Mouse (Mus musculus) myocyte (in vitro differentiated cells): Measurements from ENCODE around the gene Olfr1436. TPM values are rescaled to one million over a fixed set of nuclear protein-coding genes. Genes with fewer than 3 reads are reported as not detected.
"Not testable (repeated sequence)": the region's sequence is repeated elsewhere in the genome, so short reads cannot be mapped to it uniquely, and the experiment has no call there.

Experiments used
- H3K27me3 ChIP-seq: one replicate; pipeline ENCODE4 v1.6.1; 2011; ENCODE audit not compliant: control insufficient read depth, insufficient read depth, insufficient read length
- H3K36me3 ChIP-seq: one replicate; pipeline ENCODE4 v1.6.1; 2011; ENCODE audit not compliant: control insufficient read depth, insufficient read depth
- H3K4me2 ChIP-seq: one replicate; pipeline ENCODE4 v1.6.1; 2011; ENCODE audit warnings: low read depth, control low read depth
- H3K4me3 ChIP-seq: one replicate; pipeline ENCODE4 v1.5.1; 2011; ENCODE audit warnings: mild to moderate bottlenecking, control low read depth, moderate library complexity
- H3K79me2 ChIP-seq: one replicate; pipeline ENCODE4 v1.6.1; 2011; ENCODE audit not compliant: control insufficient read depth, insufficient read depth
- H3ac ChIP-seq: one replicate; pipeline ENCODE4 v1.6.1; 2011; ENCODE audit not compliant: control insufficient read depth, insufficient read length
- CEBPB ChIP-seq: IDR thresholded peaks from 2 replicates; pipeline ENCODE4 v1.6.1; 2011; ENCODE audit warnings: mild to moderate bottlenecking, moderate library complexity; ENCODE audit not compliant: poor library complexity, insufficient read depth, severe bottlenecking
- E2F4 ChIP-seq: IDR thresholded peaks from one replicate; pipeline ENCODE4 v1.6.1; 2011; ENCODE audit warnings: mild to moderate bottlenecking, control low read depth, moderate library complexity; ENCODE audit not compliant: insufficient read depth
- MAX ChIP-seq: IDR thresholded peaks from one replicate; pipeline ENCODE4 v1.6.1; 2011; ENCODE audit warnings: low read depth, mild to moderate bottlenecking, control low read depth
- MYOD1 ChIP-seq, 3 experiments: IDR thresholded peaks; one replicate each; pipeline ENCODE4 v1.6.1; 2011; ENCODE audit warnings: control low read depth in 2 of 3, low read depth in 2 of 3, mild to moderate bottlenecking in 2 of 3, moderate library complexity in 1 of 3; ENCODE audit not compliant: insufficient read length in 2 of 3, control insufficient read depth in 1 of 3
- MYOG ChIP-seq, 3 experiments: IDR thresholded peaks; one replicate each; pipeline ENCODE4 v1.6.1; 2011; ENCODE audit warnings: control low read depth in 2 of 3, low read depth in 2 of 3, mild to moderate bottlenecking in 2 of 3; ENCODE audit not compliant: insufficient read length in 2 of 3, control insufficient read depth in 1 of 3, insufficient read depth in 1 of 3
- POLR2A ChIP-seq: IDR thresholded peaks from one replicate; pipeline ENCODE4 v1.6.1; 2011; ENCODE audit warnings: low read depth, mild to moderate bottlenecking, control low read depth, moderate library complexity; ENCODE audit not compliant: insufficient read length
- POLR2AphosphoS2 ChIP-seq: IDR thresholded peaks from one replicate; pipeline ENCODE4 v1.6.1; 2011; ENCODE audit warnings: low read depth, control low read depth; ENCODE audit not compliant: insufficient read length
- REST ChIP-seq: IDR thresholded peaks from one replicate; pipeline ENCODE4 v1.6.1; 2011; ENCODE audit warnings: mild to moderate bottlenecking, control low read depth, moderate library complexity; ENCODE audit not compliant: insufficient read depth, insufficient read length
- SRF ChIP-seq: IDR thresholded peaks from one replicate; pipeline ENCODE4 v1.6.1; 2011; ENCODE audit warnings: low read depth; ENCODE audit not compliant: control insufficient read depth, insufficient read length
- TCF12 ChIP-seq: IDR thresholded peaks from one replicate; pipeline ENCODE4 v1.6.1; 2011; ENCODE audit warnings: mild to moderate bottlenecking, control low read depth; ENCODE audit not compliant: poor library complexity, insufficient read depth, severe bottlenecking
- TCF3 ChIP-seq: IDR thresholded peaks from one replicate; pipeline ENCODE4 v1.6.1; 2011; ENCODE audit warnings: low read depth, control low read depth; ENCODE audit not compliant: insufficient read length
- USF1 ChIP-seq: IDR thresholded peaks from one replicate; pipeline ENCODE4 v1.6.1; 2011; ENCODE audit warnings: low read depth, mild to moderate bottlenecking, control low read depth, moderate library complexity
- polyA plus RNA-seq: library from polyadenylated mRNA; unstranded; fragments of >200 nt; fragmentation: generic; extraction: Trizol; gene quantifications from one replicate; pipeline ENCODE4 v1.2.1, GENCODE M21; 2012; ENCODE audit warnings: missing spikeins

Olfr1436 gene
- polyA plus RNA-seq = not detected

DNA sequence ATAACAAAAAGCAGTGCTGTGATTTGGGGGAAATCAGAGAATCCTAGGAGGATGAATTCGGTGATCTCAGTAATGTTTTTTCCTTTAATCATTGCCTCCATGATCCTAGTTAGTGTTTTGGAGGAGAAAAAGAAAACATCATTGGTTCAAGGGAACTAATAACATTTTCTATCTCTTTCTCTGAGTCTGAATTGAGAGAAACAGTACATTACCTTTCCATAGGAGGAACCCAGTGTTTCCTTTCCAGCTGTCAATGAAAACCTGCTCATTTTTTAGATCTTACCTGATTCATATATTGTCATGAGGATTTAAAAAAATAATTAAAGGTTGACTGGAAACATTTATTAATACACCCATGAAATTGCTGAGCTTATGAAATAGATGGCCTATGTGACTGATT is at the start of gene Olfr1436:
Olfr1436 (minus strand) TSS at position 101 of the 400 bp plus-strand sequence.
- not testable (repeated sequence) for H3K79me2 ChIP-seq, H3K27me3 ChIP-seq, H3K4me2 ChIP-seq, H3K36me3 ChIP-seq, H3ac ChIP-seq, H3K4me3 ChIP-seq

DNA sequence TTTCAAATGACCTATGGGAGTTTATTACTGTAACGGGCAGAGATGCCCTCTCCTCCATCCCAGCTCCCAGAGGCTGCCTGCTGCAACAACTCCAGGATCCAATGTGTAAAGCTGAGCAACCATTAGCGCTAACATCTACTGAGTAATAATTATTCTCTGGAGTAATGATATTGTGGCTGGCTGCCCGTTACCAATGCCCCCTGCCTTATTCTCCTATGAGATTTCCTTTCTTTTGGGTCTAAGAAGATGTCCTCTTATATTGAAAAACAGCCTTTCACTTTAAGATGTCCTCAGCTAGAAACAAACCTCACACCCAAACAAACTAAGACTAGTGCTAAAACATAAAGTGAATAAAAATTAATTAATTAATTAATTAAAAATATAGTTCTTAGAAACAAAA is 36.9 kb upstream of the Olfr1436 start, which contains the start of gene Olfr1438-ps1:
Olfr1438-ps1 (minus strand) TSS at position 101 of the 400 bp plus-strand sequence.
- Histone ChIP-seq H3K4me3 (no peak within 1 kb of the TSS), H3ac (no peak within 1 kb of the TSS), H3K79me2 (no peaks in the 10 kb centered on the region), H3K27me3 (no peaks in the 10 kb centered on the region), H3K4me2 (no peak within 1 kb of the TSS), H3K36me3 (no peaks in the 10 kb centered on the region)
- TF ChIP-seq SRF = no peak
- TF ChIP-seq MAX = no peak
- TF ChIP-seq TCF3 = no peak
- no peak for TF ChIP-seq TCF12
- no peak for TF ChIP-seq CEBPB
- TF ChIP-seq E2F4 = no peak
- TF ChIP-seq POLR2A = no peak
- no peak for TF ChIP-seq POLR2AphosphoS2
- TF ChIP-seq MYOG (IDR thresholded peaks at IDR 0.05; ENCODE audit: control insufficient read depth in 1 of 3, insufficient read depth in 1 of 3, insufficient read length in 2 of 3, low read depth in 2 of 3) = no peak
- no peak for TF ChIP-seq MYOD1 (IDR thresholded peaks at IDR 0.05; ENCODE audit: control insufficient read depth in 1 of 3, insufficient read length in 2 of 3, low read depth in 2 of 3)
- TF ChIP-seq USF1 = no peak
- no peak for TF ChIP-seq REST

DNA sequence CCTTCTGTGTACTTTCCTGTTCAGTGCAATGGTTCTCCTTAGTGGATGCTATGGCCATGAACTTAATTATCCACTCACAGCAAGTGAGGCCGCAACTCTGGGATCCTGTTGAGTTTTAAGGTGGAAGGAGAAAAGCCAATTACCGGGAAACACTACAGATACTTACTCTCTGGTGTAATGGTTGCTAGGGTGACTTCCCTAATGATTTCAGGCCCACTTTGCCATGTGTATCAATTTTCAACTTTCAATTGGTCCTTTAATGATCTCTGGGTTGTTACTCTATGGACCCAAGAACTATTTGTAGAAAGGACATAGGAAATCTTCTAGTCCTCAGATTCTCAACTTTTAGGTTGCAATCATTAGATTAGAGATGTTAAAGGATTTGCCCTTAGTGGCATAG is 26.1 kb upstream of the Olfr1436 start, which contains the start of gene Olfr1437:
Olfr1437 (minus strand) TSS at position 101 of the 400 bp plus-strand sequence.
- H3K4me2 ChIP-seq = no peak within 1 kb of the TSS
- H3K27me3 ChIP-seq = no peaks in the 10 kb centered on the region
- H3K4me3 ChIP-seq = no peak within 1 kb of the TSS
- no peak for TF ChIP-seq MYOG (IDR thresholded peaks at IDR 0.05; ENCODE audit: control insufficient read depth in 1 of 3, insufficient read depth in 1 of 3, insufficient read length in 2 of 3, low read depth in 2 of 3)
- TF ChIP-seq MAX = no peak
- no peak within 1 kb of the TSS for H3ac ChIP-seq
- no peaks in the 10 kb centered on the region for H3K36me3 ChIP-seq
- H3K79me2 ChIP-seq = no peaks in the 10 kb centered on the region

GRCm38 (mm10) chr19:12292979-12293378 is 6.0 kb downstream of the Olfr1436 start:
- Histone ChIP-seq H3K4me3 (no peak overlapping the region), H3ac (no peak overlapping the region), H3K4me2 (no peak overlapping the region), H3K36me3 (no peaks in the 10 kb centered on the region), H3K79me2 (no peaks in the 10 kb centered on the region), H3K27me3 (no peaks in the 10 kb centered on the region)
- TF ChIP-seq MAX = no peak
- no peak for TF ChIP-seq USF1
- TF ChIP-seq MYOG (IDR thresholded peaks at IDR 0.05; ENCODE audit: control insufficient read depth in 1 of 3, insufficient read depth in 1 of 3, insufficient read length in 2 of 3, low read depth in 2 of 3) = no peak
- TF ChIP-seq CEBPB = no peak
- no peak for TF ChIP-seq E2F4
- no peak for TF ChIP-seq POLR2A
- TF ChIP-seq TCF3 = no peak
- no peak for TF ChIP-seq POLR2AphosphoS2
- no peak for TF ChIP-seq MYOD1 (IDR thresholded peaks at IDR 0.05; ENCODE audit: control insufficient read depth in 1 of 3, insufficient read length in 2 of 3, low read depth in 2 of 3)
- TF ChIP-seq SRF = no peak
- no peak for TF ChIP-seq TCF12
- TF ChIP-seq REST = no peak

- TF ChIP-seq POLR2A = no peak
- TF ChIP-seq MYOG (IDR thresholded peaks at IDR 0.05; ENCODE audit: control insufficient read depth in 1 of 3, insufficient read depth in 1 of 3, insufficient read length in 2 of 3, low read depth in 2 of 3) = no peak
- TF ChIP-seq SRF = no peak
- no peak for TF ChIP-seq E2F4
- no peak for TF ChIP-seq REST
- TF ChIP-seq TCF3 = no peak
- TF ChIP-seq POLR2AphosphoS2 = no peak
- TF ChIP-seq TCF12 = no peak
- TF ChIP-seq MYOD1 (IDR thresholded peaks at IDR 0.05; ENCODE audit: control insufficient read depth in 1 of 3, insufficient read length in 2 of 3, low read depth in 2 of 3) = no peak
These were observed 19.4 kb downstream of the Olfr1436 start, which contains the start of gene Olfr1434 for GRCm38 (mm10) chr19:12279554-12279953. TSS of gene Olfr1434 (plus strand) at chr19:12279854.

More at GRCm38 (mm10) chr19:12279554-12279953, 19.4 kb downstream of the Olfr1436 start, which contains the start of gene Olfr1434:
- Histone ChIP-seq H3ac (no peak within 1 kb of the TSS), H3K36me3 (no peaks in the 10 kb centered on the region), H3K4me3 (no peak within 1 kb of the TSS), H3K4me2 (no peak within 1 kb of the TSS), H3K27me3 (no peaks in the 10 kb centered on the region), H3K79me2 (no peaks in the 10 kb centered on the region)
